Mouse (Mus musculus): ENCODE data around the gene Trub2.

DNA sequence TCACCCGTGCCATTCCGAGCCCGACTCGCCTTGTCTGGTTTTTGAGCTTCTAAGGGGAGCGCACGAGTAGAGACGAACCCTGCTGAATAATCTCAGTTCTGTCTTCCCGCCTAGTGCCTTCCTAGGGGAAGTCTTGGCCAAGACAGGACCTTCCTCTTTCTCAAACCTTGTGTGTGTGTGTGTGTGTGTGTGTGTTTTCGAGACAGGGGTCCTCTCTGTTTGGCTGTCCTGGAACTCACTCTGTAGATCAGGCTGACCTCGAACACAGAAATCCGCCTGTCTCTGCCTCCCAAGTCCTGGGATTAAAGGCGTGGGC is 39.4 kb upstream of the Trub2 start:
- TF ChIP-seq POLR2A (IDR thresholded peaks at IDR 0.05; ENCODE audit: borderline replicate concordance, control insufficient read depth, low read depth, low read length) (no peak), CTCF (IDR thresholded peaks at IDR 0.05; ENCODE audit: control insufficient read depth, insufficient read depth, low read length) (no peak)
